Mouse (Mus musculus): ENCODE measurements around the gene Hax1. TPM values are rescaled to one million over a fixed set of nuclear protein-coding genes. Genes with fewer than 3 reads are reported as not detected.

Hax1 gene
- polyA plus RNA-seq, 1 experiment from 2014 or later: 123 TPM

DNA sequence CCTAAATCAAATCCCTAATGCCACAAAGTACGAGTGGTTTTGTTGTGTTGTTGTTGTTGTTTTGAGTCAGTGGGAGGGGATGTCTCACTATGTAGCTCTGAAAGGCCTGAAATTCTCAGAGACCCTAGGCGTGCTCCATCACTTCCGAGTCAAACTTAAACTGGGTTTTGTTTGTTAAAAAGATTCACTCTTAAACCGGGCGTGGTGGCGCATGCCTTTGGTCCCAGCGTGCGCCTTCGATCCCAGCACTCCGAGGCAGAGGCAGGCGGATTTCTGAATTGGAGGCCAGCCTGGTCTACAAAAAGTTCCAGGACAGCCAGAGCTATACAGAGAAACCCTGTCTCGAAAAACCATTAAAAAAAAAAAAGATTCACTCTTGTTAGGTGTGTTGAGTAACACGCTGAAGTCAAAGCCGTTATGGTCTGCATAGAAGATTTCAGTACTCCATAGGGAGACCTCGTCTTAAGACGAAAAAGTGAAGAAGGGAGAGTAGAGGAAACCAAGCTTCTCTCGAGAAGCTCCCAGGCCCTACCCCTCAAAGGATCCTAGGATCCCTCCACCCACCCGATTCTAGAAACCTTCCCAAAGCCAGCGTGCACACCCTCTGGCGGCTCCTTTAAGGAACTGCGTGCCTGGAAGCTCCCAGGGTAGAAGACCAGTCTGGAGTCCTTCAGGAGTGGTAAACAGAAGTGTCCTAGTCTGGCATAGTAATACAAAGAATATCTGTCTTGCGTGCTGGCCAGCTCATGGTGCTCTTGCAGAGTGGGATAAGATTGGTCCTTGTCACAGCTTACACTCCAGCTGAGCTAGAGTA lies 34.4 kb downstream of the Hax1 start:
- H3K9ac ChIP-seq (ENCODE audit: low read depth, low read length): peak overlapping the region; percentile 55

DNA sequence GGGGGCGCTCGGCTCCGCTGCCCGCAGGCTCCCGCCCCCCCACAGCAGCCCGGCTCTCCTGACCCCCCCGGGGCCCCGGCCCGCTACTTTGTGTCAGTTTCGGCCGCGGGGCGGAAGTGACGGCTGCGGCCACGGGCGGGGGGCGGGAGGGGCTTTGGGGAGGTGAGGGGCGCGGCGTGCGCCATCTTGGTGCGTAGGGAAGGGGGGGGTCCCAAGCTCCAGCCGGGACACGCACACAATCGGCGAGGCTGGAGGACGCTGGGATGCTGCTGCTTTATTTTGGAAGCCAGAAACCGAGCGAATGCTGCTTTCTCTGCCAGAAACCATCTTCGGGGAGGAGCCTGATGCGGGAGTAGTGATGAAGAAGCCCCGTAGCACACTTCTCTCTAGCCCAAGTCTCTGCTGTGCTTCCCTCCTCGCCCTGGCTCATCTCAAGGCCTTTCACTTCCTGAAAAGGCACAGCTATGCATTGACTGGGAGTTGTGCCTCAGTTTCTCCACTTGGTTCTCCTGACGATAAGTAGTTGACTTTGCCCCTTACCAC lies 35.3 kb downstream of the Hax1 start, which contains the start of gene Atp8b2:
Gene Atp8b2, minus strand, starts transcription at position 288 of the 543 bp plus-strand sequence.
- ATAC-seq (ENCODE audit: low read depth): 0 out of 2 replicates have a peak, but pooled peaks have one; percentile 6
- Histone ChIP-seq H3K4me3 (ENCODE audit: low read depth, low read length) (peak within 1 kb of the TSS; percentile 64), H3K27me3 (ENCODE audit: control insufficient read depth, insufficient read depth, low read depth, low read length) (peaks cover 47% of the 10 kb centered on the region), H3K27ac (ENCODE audit: low read length) (peak within 1 kb of the TSS; percentile 31; the same call in 1 of the 2 replicates), H3K4me2 (ENCODE audit: low read depth, low read length) (peak within 1 kb of the TSS; percentile 67), H3K9me3 (replicated peaks; ENCODE audit: control insufficient read depth, low read length) (no peaks in the 10 kb centered on the region), H3K4me1 (ENCODE audit: control insufficient read depth, low read depth, low read length) (peaks cover 4% of the 10 kb centered on the region), H3K9ac (ENCODE audit: low read depth, low read length) (peak within 1 kb of the TSS; percentile 55), H3K36me3 (ENCODE audit: control insufficient read depth, insufficient read depth) (no peaks in the 10 kb centered on the region)
- WGBS (ENCODE audit: insufficient replicate concordance): 0% methylated on average over 27 of the region's 35 CpGs

More for the DNA sequence above, 34.4 kb downstream of the Hax1 start:
- WGBS (ENCODE audit: insufficient replicate concordance): 24% methylated on average over 22 of the region's 22 CpGs
- H3K27me3 ChIP-seq (ENCODE audit: control insufficient read depth, insufficient read depth, low read depth, low read length): peaks cover 47% of the 10 kb centered on the region
- no peaks in the 10 kb centered on the region for H3K9me3 ChIP-seq (replicated peaks; ENCODE audit: control insufficient read depth, low read length)
- H3K27ac ChIP-seq (ENCODE audit: low read length): no peak overlapping the region
- no peaks in the 10 kb centered on the region for H3K36me3 ChIP-seq (ENCODE audit: control insufficient read depth, insufficient read depth)
- peak overlapping the region; percentile 64 for H3K4me3 ChIP-seq (ENCODE audit: low read depth, low read length)
- ATAC-seq (ENCODE audit: low read depth): no peak
- H3K4me2 ChIP-seq (ENCODE audit: low read depth, low read length): peak overlapping the region; percentile 67
- peaks cover 4% of the 10 kb centered on the region for H3K4me1 ChIP-seq (ENCODE audit: control insufficient read depth, low read depth, low read length)

DNA sequence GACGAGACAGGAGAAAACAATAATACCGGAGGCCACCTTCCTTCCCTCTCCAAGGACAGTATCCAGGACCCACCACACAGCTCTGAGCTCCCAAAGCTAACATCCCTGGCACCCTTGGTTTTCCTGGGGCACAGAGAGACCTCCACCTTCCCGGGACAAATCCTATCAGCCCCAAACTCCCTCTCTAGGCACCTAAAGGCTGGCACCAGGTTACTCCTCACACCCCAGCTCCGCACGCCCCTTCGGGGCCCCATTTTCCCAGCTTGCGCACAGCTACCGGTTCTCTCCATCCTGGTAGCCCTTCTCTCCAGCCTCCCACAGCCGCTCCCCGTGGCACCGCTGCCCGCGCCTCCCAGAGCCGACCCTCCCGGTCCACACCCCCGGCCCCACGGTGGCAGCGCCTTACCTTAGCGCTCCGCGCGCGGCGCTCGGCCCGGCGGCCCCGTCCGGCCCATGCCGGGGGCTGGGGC lies 35.8 kb downstream of the Hax1 start:
- no peak for ATAC-seq (ENCODE audit: low read depth)
- Histone ChIP-seq H3K27me3 (ENCODE audit: control insufficient read depth, insufficient read depth, low read depth, low read length) (peaks cover 47% of the 10 kb centered on the region), H3K4me2 (ENCODE audit: low read depth, low read length) (peak overlapping the region; percentile 67), H3K4me1 (ENCODE audit: control insufficient read depth, low read depth, low read length) (peaks cover 4% of the 10 kb centered on the region), H3K27ac (ENCODE audit: low read length) (peak overlapping the region; percentile 31; the same call in 1 of the 2 replicates), H3K4me3 (ENCODE audit: low read depth, low read length) (peak overlapping the region; percentile 64), H3K36me3 (ENCODE audit: control insufficient read depth, insufficient read depth) (no peaks in the 10 kb centered on the region), H3K9me3 (replicated peaks; ENCODE audit: control insufficient read depth, low read length) (no peaks in the 10 kb centered on the region), H3K9ac (ENCODE audit: low read depth, low read length) (peak overlapping the region; percentile 55)
- WGBS (ENCODE audit: insufficient replicate concordance): 0% methylated on average over 30 of the region's 30 CpGs

DNA sequence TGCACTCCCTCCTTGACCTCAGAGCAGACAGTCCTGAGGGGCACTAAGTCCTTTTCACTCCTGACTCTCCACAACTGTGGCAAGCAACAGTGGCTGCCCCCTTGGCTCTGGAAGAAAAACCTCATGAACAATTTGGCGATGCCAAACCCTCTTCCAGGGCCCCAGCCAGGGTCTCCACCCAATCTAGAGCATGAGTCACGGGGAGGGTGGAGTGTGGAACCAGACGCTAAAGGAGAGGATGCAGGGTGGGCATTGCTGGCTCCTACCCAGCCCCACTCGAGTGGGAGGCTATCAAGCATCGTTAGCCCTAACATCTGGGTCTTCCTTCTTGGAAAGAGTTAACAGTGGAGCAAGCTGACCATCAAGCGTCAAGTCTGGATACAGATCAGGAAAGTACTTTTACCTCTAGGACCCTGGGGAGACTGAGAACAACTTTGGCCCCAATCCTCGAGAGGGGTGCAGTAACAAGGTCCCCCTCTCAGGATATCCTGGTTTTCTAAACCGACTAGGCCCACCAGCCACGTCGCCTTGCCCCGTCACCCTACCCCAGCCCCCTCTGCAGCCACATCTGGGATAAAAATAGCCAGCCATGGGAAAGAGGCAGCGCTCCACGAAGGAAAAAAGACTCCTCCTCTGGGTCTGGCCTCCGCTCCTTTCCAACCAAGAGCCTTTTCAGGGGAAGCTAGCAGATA lies 36.4 kb downstream of the Hax1 start:
- Histone ChIP-seq H3K27ac (ENCODE audit: low read length) (no peak overlapping the region; the same call in 1 of the 2 replicates), H3K4me3 (ENCODE audit: low read depth, low read length) (peak overlapping the region; percentile 64), H3K27me3 (ENCODE audit: control insufficient read depth, insufficient read depth, low read depth, low read length) (peaks cover 47% of the 10 kb centered on the region), H3K9me3 (replicated peaks; ENCODE audit: control insufficient read depth, low read length) (no peaks in the 10 kb centered on the region), H3K9ac (ENCODE audit: low read depth, low read length) (peak overlapping the region; percentile 55), H3K4me2 (ENCODE audit: low read depth, low read length) (peak overlapping the region; percentile 67), H3K4me1 (ENCODE audit: control insufficient read depth, low read depth, low read length) (peaks cover 4% of the 10 kb centered on the region), H3K36me3 (ENCODE audit: control insufficient read depth, insufficient read depth) (no peaks in the 10 kb centered on the region)
- WGBS (ENCODE audit: insufficient replicate concordance): 5% methylated on average over 14 of the region's 14 CpGs
- ATAC-seq (ENCODE audit: low read depth): no peak

DNA sequence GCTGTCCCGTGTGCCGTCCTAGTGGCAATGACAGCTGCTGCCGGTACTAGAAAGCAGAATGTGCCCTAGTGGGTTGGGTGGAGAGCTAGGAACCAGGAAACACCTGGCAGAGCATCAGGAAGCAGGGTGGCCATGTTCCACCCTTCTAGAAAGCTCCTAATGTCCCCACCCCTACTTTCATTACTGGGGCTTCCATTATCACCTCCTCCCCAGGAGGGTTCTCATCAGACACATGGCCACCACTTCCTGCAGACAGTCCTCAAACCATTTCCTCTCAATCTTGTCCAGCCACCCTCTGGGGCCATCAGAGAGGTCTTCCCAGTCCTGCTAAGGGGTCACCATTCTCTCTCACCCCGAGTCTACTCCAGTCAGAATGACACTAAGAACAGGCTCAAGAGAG lies 37.1 kb downstream of the Hax1 start:
- H3K9ac ChIP-seq (ENCODE audit: low read depth, low read length): no peak overlapping the region
- H3K9me3 ChIP-seq (replicated peaks; ENCODE audit: control insufficient read depth, low read length): no peaks in the 10 kb centered on the region
- peaks cover 4% of the 10 kb centered on the region for H3K4me1 ChIP-seq (ENCODE audit: control insufficient read depth, low read depth, low read length)
- H3K27ac ChIP-seq (ENCODE audit: low read length): no peak overlapping the region
- H3K4me3 ChIP-seq (ENCODE audit: low read depth, low read length): no peak overlapping the region
- no peaks in the 10 kb centered on the region for H3K36me3 ChIP-seq (ENCODE audit: control insufficient read depth, insufficient read depth)
- WGBS (ENCODE audit: insufficient replicate concordance): 9% methylated on average over 4 of the region's 4 CpGs
- peaks cover 47% of the 10 kb centered on the region for H3K27me3 ChIP-seq (ENCODE audit: control insufficient read depth, insufficient read depth, low read depth, low read length)
- peak overlapping the region; percentile 28; the same call in 1 of the 2 replicates for H3K4me2 ChIP-seq (ENCODE audit: low read depth, low read length)
- ATAC-seq (ENCODE audit: low read depth): no peak

DNA sequence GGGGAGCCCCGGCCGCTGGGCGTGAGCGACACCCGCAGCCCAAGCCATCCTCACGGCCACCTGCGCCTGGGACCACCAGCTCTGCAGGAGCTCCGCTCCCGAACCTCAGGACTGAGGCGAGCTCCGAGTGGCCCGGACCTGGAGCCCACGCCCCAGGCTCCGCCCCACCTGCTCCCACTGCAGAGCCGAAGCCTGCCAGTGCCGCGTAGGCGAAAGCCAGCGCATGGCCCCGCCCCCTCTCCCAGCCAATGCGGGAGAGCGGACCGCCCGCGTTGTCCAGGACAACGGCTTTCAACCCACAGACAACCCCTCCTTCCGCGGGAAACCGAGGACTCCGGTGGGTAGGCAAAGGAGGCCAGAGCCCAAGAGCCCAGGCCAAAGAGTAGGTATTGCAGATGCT lies 38.1 kb downstream of the Hax1 start:
- Histone ChIP-seq H3K27ac (ENCODE audit: low read length) (no peak overlapping the region), H3K36me3 (ENCODE audit: control insufficient read depth, insufficient read depth) (no peaks in the 10 kb centered on the region), H3K9ac (ENCODE audit: low read depth, low read length) (peak overlapping the region; percentile 54), H3K4me1 (ENCODE audit: control insufficient read depth, low read depth, low read length) (peaks cover 4% of the 10 kb centered on the region), H3K9me3 (replicated peaks; ENCODE audit: control insufficient read depth, low read length) (no peaks in the 10 kb centered on the region), H3K4me3 (ENCODE audit: low read depth, low read length) (peak overlapping the region; percentile 57), H3K4me2 (ENCODE audit: low read depth, low read length) (peak overlapping the region; percentile 70), H3K27me3 (ENCODE audit: control insufficient read depth, insufficient read depth, low read depth, low read length) (peaks cover 47% of the 10 kb centered on the region)
- WGBS (ENCODE audit: insufficient replicate concordance): 1% methylated on average over 29 of the region's 30 CpGs
- ATAC-seq (ENCODE audit: low read depth): peak; percentile 88

DNA sequence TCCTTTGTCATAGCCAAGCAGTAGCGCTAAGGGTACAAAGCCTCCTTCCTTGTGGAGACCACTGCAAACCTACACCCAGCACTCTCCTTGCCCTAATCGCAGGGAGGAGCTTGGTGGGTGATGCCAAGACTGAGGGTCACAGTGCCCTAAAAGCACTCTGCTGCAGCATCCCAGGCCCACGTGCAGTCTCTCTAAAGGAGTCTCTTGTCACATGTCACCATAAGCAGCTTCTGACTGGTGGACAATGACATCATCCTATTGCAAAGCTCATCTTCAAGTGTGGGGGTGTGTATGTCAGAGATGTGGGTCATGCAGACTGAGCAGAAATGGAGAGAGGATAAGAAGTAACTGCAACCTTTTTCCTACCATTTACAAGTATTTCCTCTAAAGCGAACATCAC lies 39.1 kb downstream of the Hax1 start:
- ATAC-seq (ENCODE audit: low read depth): no peak
- 64% methylated on average over 4 of the region's 4 CpGs for WGBS (ENCODE audit: insufficient replicate concordance)
- Histone ChIP-seq H3K4me2 (ENCODE audit: low read depth, low read length) (no peak overlapping the region), H3K4me1 (ENCODE audit: control insufficient read depth, low read depth, low read length) (peaks cover 4% of the 10 kb centered on the region), H3K9me3 (replicated peaks; ENCODE audit: control insufficient read depth, low read length) (no peaks in the 10 kb centered on the region), H3K36me3 (ENCODE audit: control insufficient read depth, insufficient read depth) (no peaks in the 10 kb centered on the region), H3K4me3 (ENCODE audit: low read depth, low read length) (no peak overlapping the region), H3K27ac (ENCODE audit: low read length) (no peak overlapping the region), H3K27me3 (ENCODE audit: control insufficient read depth, insufficient read depth, low read depth, low read length) (peaks cover 46% of the 10 kb centered on the region), H3K9ac (ENCODE audit: low read depth, low read length) (no peak overlapping the region)

DNA sequence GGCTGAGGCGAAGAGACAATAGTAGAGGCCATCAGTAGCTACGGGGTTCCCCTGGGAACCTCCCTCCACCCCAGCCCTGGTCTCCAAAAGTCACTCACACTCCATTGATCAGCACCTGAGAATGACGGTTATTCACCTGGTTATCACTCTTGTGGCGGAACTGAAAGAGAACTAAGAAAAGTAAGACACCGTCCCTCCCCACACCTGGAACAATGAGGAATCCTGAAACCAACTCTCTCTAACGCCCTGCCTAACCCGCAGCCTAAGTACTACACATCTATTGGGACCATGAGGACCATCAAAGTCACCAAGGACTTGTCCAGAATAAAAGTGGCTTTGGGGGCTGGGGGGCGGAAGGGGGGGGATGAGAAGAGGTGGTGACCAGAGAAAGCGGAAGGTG lies 40.7 kb downstream of the Hax1 start:
- no peak for ATAC-seq (ENCODE audit: low read depth)
- Histone ChIP-seq H3K4me2 (ENCODE audit: low read depth, low read length) (no peak overlapping the region), H3K4me1 (ENCODE audit: control insufficient read depth, low read depth, low read length) (peaks cover 4% of the 10 kb centered on the region), H3K27ac (ENCODE audit: low read length) (no peak overlapping the region), H3K36me3 (ENCODE audit: control insufficient read depth, insufficient read depth) (no peaks in the 10 kb centered on the region), H3K27me3 (ENCODE audit: control insufficient read depth, insufficient read depth, low read depth, low read length) (peaks cover 33% of the 10 kb centered on the region), H3K4me3 (ENCODE audit: low read depth, low read length) (no peak overlapping the region), H3K9me3 (replicated peaks; ENCODE audit: control insufficient read depth, low read length) (no peaks in the 10 kb centered on the region), H3K9ac (ENCODE audit: low read depth, low read length) (no peak overlapping the region)
- 70% methylated on average over 9 of the region's 9 CpGs for WGBS (ENCODE audit: insufficient replicate concordance)

Measured in liver, embryonic 16.5 days (tissue).